ENCODE assay signal across 9 mouse cellular contexts in the genomic region with DNA sequence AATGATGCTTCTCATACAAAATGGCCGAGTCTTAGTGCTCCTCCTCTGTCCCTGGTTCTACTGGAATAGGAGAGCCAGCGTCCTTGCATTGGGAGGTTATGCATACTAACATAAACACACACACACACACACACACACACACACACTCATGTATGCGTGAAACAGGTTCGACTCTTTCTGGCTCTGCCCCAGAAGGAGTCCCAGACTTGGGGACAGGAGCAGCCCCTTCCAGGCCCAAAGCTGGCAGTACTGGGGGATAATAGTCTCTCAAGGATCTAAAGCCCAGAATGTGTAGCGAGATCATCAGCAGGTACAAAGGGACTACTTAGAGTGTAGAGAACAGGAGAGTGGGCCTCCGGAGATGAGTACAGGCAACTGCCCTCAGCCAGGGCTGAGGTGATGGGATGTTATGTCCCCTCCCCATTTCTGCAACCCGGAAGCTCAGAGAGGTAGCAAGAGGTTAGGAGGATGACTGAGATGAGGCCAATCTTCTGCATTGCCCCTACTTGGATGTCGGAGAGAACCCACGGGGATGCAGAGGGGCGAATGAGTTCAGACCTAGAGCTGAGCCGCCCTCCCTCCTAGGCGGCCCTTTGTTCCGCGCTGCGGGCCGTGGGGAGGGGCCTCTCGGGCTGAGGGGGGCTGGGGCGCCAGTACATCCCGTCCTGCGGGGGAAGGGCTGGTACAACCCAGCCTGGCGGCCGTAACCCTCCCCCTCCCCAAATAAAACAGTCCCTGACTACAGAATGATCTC. TPM values are rescaled to one million over a fixed set of nuclear protein-coding genes. Genes with fewer than 3 reads are reported as not detected.
DNase-seq lines count a peak whose midpoint lies in the region; ATAC-seq lines count a peak whose summit lies in the region.
"Had no signal": no experiment of that assay in that cellular context is flagged by ENCODE, and none has a peak within 500 bp of the region (broad histone marks: within the 10 kb centered on the region; RNA-seq: fewer than 3 reads in every experiment).

No protein-coding gene starts in this region.

- H3K9ac ChIP-seq in neural tube, embryonic 11.5 days (ENCODE audit: low read length), result peak overlapping the region; percentile 77
- no peak overlapping the region for H3K9ac ChIP-seq in intestine, embryonic 15.5 days
- no peak overlapping the region for H3K9ac ChIP-seq in stomach, embryonic 14.5 days (replicated peaks; ENCODE audit: low read depth, low read length)

- H3K4me2 ChIP-seq in neural tube, embryonic 11.5 days (ENCODE audit: low read depth), result peak overlapping the region; percentile 85
- peak overlapping the region; percentile 88 for H3K4me2 ChIP-seq in intestine, embryonic 15.5 days (replicated peaks)
- peak overlapping the region; percentile 92 for H3K4me2 ChIP-seq in stomach, embryonic 14.5 days (replicated peaks; ENCODE audit: low read depth, low read length)

- WGBS in neural tube, embryonic 11.5 days, result 15% methylated on average over 17 of the region's 22 CpGs
- 8% methylated on average over 22 of the region's 22 CpGs for WGBS in intestine, embryonic 15.5 days
- WGBS in stomach, embryonic 14.5 days, result 9% methylated on average over 22 of the region's 22 CpGs

- peak overlapping the region; percentile 82 for H3K27ac ChIP-seq in neural tube, embryonic 11.5 days (ENCODE audit: low read depth, low read length)
- no peak overlapping the region for H3K27ac ChIP-seq in intestine, embryonic 15.5 days
- no peak overlapping the region for H3K27ac ChIP-seq in stomach, embryonic 14.5 days (ENCODE audit: low read length)

- H3K36me3 ChIP-seq in neural tube, embryonic 11.5 days (ENCODE audit: control insufficient read depth, insufficient read depth, low read length), result no peaks in the 10 kb centered on the region
- no peaks in the 10 kb centered on the region for H3K36me3 ChIP-seq in intestine, embryonic 15.5 days
- H3K36me3 ChIP-seq in stomach, embryonic 14.5 days (ENCODE audit: control insufficient read depth, insufficient read depth, low read length), result no peaks in the 10 kb centered on the region

- peaks cover 42% of the 10 kb centered on the region for H3K27me3 ChIP-seq in neural tube, embryonic 11.5 days (ENCODE audit: control insufficient read depth, insufficient read depth, low read length)
- peaks cover 53% of the 10 kb centered on the region for H3K27me3 ChIP-seq in intestine, embryonic 15.5 days (replicated peaks)
- peaks cover 43% of the 10 kb centered on the region for H3K27me3 ChIP-seq in stomach, embryonic 14.5 days (ENCODE audit: control insufficient read depth, insufficient read depth, low read length)

- H3K4me1 ChIP-seq in neural tube, embryonic 11.5 days (ENCODE audit: control insufficient read depth, insufficient read depth, low read length), result peaks cover 4% of the 10 kb centered on the region; the same call in 1 of the 2 replicates
- H3K4me1 ChIP-seq in intestine, embryonic 15.5 days (replicated peaks), result peaks cover 5% of the 10 kb centered on the region; the same call in 1 of the 2 replicates
- H3K4me1 ChIP-seq in stomach, embryonic 14.5 days (ENCODE audit: control insufficient read depth, insufficient read depth, low read length), result no peaks in the 10 kb centered on the region

- no peaks in the 10 kb centered on the region for H3K9me3 ChIP-seq in neural tube, embryonic 11.5 days (ENCODE audit: control insufficient read depth, low read length)
- no peaks in the 10 kb centered on the region for H3K9me3 ChIP-seq in intestine, embryonic 15.5 days
- H3K9me3 ChIP-seq in stomach, embryonic 14.5 days (ENCODE audit: control insufficient read depth, low read depth, low read length), result no peaks in the 10 kb centered on the region

- ATAC-seq in neural tube, embryonic 11.5 days (ENCODE audit: insufficient read depth, low FRiP score, low TSS enrichment), result peak; percentile 85
- no peak for ATAC-seq in intestine, embryonic 15.5 days
- ATAC-seq in stomach, embryonic 14.5 days (ENCODE audit: insufficient number of reproducible peaks, insufficient read depth, low FRiP score, low read depth), result peak; percentile 42; the same call in 1 of the 2 replicates

- DNase-seq in embryo, embryonic 10.5 days (ENCODE audit: low spot score), result peak; percentile 22
- DNase-seq in embryo, embryonic 10 days (ENCODE audit: low spot score), result no peak
- peak; percentile 69 for DNase-seq in neural tube, embryonic 11.5 days (ENCODE audit: low spot score)
- DNase-seq in neural tube, embryonic 10.5 days (ENCODE audit: extremely low spot score, low spot score), result no peak
- DNase-seq in thymus, postnatal 36 days, result no peak
- DNase-seq in frontal cortex, postnatal 25 days (ENCODE audit: low spot score in 2 of 2), result no peak

- peak overlapping the region; percentile 60 for H3K4me3 ChIP-seq in neural tube, embryonic 11.5 days (ENCODE audit: low read depth, low read length)
- H3K4me3 ChIP-seq in intestine, embryonic 15.5 days (replicated peaks), result peak overlapping the region; percentile 43
- H3K4me3 ChIP-seq in stomach, embryonic 14.5 days (ENCODE audit: low read depth, low read length), result peak overlapping the region; percentile 41

RNA-seq across cellular contexts. Expression of a gene that starts 1.1 kb away (rescaled TPM):
- polyA plus RNA-seq in neural tube, embryonic 11.5 days (2014; fragmentation: Nextera tagmentation; extraction: Ambion mirVana), result 16.0 and 17.1 TPM in 2 replicates
- 1.3 and 1.5 TPM in 2 replicates for polyA plus RNA-seq in intestine, embryonic 15.5 days (2015; fragmentation: Nextera tagmentation; extraction: Ambion mirVana)
- 3.0 TPM in 2 replicates for polyA plus RNA-seq in stomach, embryonic 14.5 days (2014; fragmentation: Nextera tagmentation; extraction: Ambion mirVana)

RNA-seq across cellular contexts. Expression of a gene that starts 22.8 kb away (rescaled TPM):
- polyA plus RNA-seq in neural tube, embryonic 11.5 days (2014; fragmentation: Nextera tagmentation; extraction: Ambion mirVana), result 0.92 and 0.93 TPM in 2 replicates
- 0.10 and 0.26 TPM in 2 replicates for polyA plus RNA-seq in intestine, embryonic 15.5 days (2015; fragmentation: Nextera tagmentation; extraction: Ambion mirVana)
- 0.23 and 0.28 TPM in 2 replicates for polyA plus RNA-seq in stomach, embryonic 14.5 days (2014; fragmentation: Nextera tagmentation; extraction: Ambion mirVana)
- polyA plus RNA-seq: liver, embryonic 16.5 days had no signal

RNA-seq across cellular contexts. Expression of a gene that starts 53.0 kb away (rescaled TPM):
- 402 and 413 TPM in 2 replicates for polyA plus RNA-seq in neural tube, embryonic 11.5 days (2014; fragmentation: Nextera tagmentation; extraction: Ambion mirVana)
- 264 and 275 TPM in 2 replicates for polyA plus RNA-seq in intestine, embryonic 15.5 days (2015; fragmentation: Nextera tagmentation; extraction: Ambion mirVana)
- 354 and 378 TPM in 2 replicates for polyA plus RNA-seq in stomach, embryonic 14.5 days (2014; fragmentation: Nextera tagmentation; extraction: Ambion mirVana)

Comparison
In these comparisons a context has a peak if more than half of its experiments do, and no peak if none do; other contexts are left out.
1. DNase-seq: peak in embryo, embryonic 10.5 days (single experiment) and neural tube, embryonic 11.5 days (single experiment); none in embryo, embryonic 10 days (single experiment), neural tube, embryonic 10.5 days (single experiment), thymus, postnatal 36 days (0 of 2) and frontal cortex, postnatal 25 days (0 of 2).
2. Peak in every context shown above with its lines, with median percentiles within 50 percentile points of each other: H3K4me2 ChIP-seq and H3K4me3 ChIP-seq.